Mouse (Mus musculus) spleen, adult 12 weeks (tissue): ENCODE results near the gene Pmfbp1.
"Not testable (repeated sequence)": the region's sequence is repeated elsewhere in the genome, so short reads cannot be mapped to it uniquely, and the experiment has no call there.

Experiments used
- DNase-seq: peaks from one replicate; pipeline ENCODE4 v3.0.0; 2022; ENCODE audit warnings: low spot score

Gene Pmfbp1

GRCm38 (mm10) chr8:109493727-109494126 lies at the start of gene Pmfbp1:
Gene Pmfbp1 (plus strand): TSS chr8:109494027.
- DNase-seq, result no peak

- DNase-seq, result not testable (repeated sequence)
These were observed 46.9 kb upstream of the Pmfbp1 start for GRCm38 (mm10) chr8:109446896-109447295.

- DNase-seq, result no peak
These were observed 42.8 kb upstream of the Pmfbp1 start for GRCm38 (mm10) chr8:109451000-109451399.

- DNase-seq, result no peak
These were observed 38.7 kb upstream of the Pmfbp1 start for GRCm38 (mm10) chr8:109455113-109455512.

GRCm38 (mm10) chr8:109457387-109457786 lies 36.4 kb upstream of the Pmfbp1 start:
- no peak for DNase-seq

GRCm38 (mm10) chr8:109458580-109458979 lies 35.2 kb upstream of the Pmfbp1 start:
- no peak for DNase-seq

GRCm38 (mm10) chr8:109463075-109463474 lies 30.8 kb upstream of the Pmfbp1 start:
- DNase-seq, result no peak

GRCm38 (mm10) chr8:109463677-109464313 lies 30.0 kb upstream of the Pmfbp1 start:
- no peak for DNase-seq

- no peak for DNase-seq
These were observed 29.4 kb upstream of the Pmfbp1 start for GRCm38 (mm10) chr8:109464451-109464891.

- no peak for DNase-seq
These were observed 28.8 kb upstream of the Pmfbp1 start for GRCm38 (mm10) chr8:109465056-109465455.

GRCm38 (mm10) chr8:109465761-109466160 lies 28.1 kb upstream of the Pmfbp1 start:
- no peak for DNase-seq

- no peak for DNase-seq
These were observed 26.3 kb upstream of the Pmfbp1 start for GRCm38 (mm10) chr8:109467516-109467915.

- no peak for DNase-seq
These were observed 25.7 kb upstream of the Pmfbp1 start for GRCm38 (mm10) chr8:109468112-109468511.

GRCm38 (mm10) chr8:109471876-109472275 lies 22.0 kb upstream of the Pmfbp1 start:
- no peak for DNase-seq

GRCm38 (mm10) chr8:109472400-109472799 lies 21.4 kb upstream of the Pmfbp1 start:
- DNase-seq, result no peak

- DNase-seq, result no peak
These were observed 19.2 kb upstream of the Pmfbp1 start for GRCm38 (mm10) chr8:109474442-109475121.

GRCm38 (mm10) chr8:109475436-109475835 lies 18.4 kb upstream of the Pmfbp1 start:
- DNase-seq, result no peak

- DNase-seq, result no peak
These were observed 15.2 kb upstream of the Pmfbp1 start for GRCm38 (mm10) chr8:109478586-109478985.

- no peak for DNase-seq
These were observed 9.1 kb upstream of the Pmfbp1 start for GRCm38 (mm10) chr8:109484741-109485140.

- DNase-seq, result no peak
These were observed 8.3 kb upstream of the Pmfbp1 start for GRCm38 (mm10) chr8:109485530-109485929.

GRCm38 (mm10) chr8:109492785-109493184 lies 1.0 kb upstream of the Pmfbp1 start:
- no peak for DNase-seq

- no peak for DNase-seq
These were observed 774 bp downstream of the Pmfbp1 start for GRCm38 (mm10) chr8:109494601-109495000.

- DNase-seq, result no peak
These were observed 3.6 kb downstream of the Pmfbp1 start for GRCm38 (mm10) chr8:109497431-109497830.
